Mouse (Mus musculus) fat pad, adult 2 months (tissue): Measurements from ENCODE around the gene Wnt1.

Source experiments
- DNase-seq: peaks from one replicate; pipeline ENCODE4 v3.0.0-alpha.2; 2011; ENCODE audit warnings: low read depth, low spot score; ENCODE audit errors: extremely low read depth

The Wnt1 gene

GRCm38 (mm10) chr15:98834059-98834458, 44.4 kb downstream of the Wnt1 start:
- DNase-seq: no peak

DNA sequence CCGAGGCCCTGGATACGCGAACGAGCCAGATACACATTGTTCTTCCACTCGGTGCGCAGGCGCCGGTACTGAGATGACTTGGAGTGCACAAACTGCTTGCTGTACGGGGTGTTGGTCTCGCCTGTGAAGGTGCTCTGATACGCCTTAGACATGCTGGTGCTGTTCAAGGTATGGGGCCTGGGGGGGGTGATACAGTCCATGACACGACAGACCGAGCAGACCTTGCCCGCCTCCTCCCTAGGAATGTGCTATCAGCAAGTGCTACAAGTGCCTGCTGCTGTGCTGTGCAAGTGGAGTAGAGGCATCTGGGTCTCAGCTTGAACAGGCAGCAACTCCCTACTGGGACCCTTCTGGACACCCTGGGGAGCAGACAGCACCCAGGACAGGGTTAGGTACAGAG, 45.6 kb downstream of the Wnt1 start:
- no peak for DNase-seq

DNA sequence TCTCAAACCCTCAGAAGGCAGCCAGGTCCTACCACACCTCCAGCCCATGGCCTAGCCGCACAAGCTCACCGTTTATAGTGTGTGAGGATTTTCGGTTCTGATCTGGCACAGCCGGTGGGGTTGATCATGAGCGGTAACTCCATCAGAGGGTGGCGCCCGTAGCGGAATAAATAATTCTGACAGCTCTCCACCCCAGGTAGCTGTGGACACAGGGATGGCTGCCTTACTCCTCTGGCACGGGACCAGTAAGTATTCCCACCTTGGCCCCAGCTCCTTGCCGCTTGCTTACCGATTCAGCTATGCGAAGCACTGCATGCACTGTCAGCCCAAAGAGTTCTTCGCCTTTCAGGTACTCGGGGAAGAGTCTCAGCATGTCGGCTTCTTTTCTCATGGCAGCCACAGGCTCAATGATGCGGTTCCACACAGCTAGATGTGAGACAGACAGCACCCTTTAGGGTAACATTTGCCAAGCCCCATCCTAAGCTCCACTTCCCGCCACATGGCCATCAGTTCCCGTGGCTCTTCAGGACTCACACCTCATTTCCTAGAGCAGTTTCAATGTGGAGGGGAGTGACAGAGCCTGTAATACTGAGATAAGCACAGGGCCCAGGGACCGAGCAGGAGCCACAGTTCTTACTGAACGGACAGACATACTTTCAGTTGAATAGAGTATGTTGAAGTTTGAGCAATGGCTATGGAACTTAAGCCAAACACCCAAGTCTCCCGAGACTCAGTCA, 47.5 kb downstream of the Wnt1 start:
- no peak for DNase-seq

DNA sequence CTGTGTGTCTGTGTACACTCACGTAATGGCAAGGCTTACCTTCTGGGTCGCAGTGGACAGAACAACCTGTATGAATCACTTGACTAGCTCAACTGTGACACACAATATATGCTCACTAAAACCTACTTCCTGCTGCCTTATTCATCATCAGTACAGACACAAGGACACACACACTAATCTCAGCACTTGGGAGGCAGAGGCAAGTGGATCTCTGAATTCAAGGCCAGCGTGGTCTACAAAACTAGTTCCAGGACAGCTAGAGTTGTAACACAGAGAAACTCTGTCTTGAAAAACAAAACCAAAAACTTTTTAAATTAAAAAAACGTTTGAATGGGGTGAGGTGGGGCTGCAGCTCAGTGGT, 48.1 kb downstream of the Wnt1 start:
- no peak for DNase-seq

GRCm38 (mm10) chr15:98839161-98839560, 49.5 kb downstream of the Wnt1 start:
- DNase-seq: no peak

DNA sequence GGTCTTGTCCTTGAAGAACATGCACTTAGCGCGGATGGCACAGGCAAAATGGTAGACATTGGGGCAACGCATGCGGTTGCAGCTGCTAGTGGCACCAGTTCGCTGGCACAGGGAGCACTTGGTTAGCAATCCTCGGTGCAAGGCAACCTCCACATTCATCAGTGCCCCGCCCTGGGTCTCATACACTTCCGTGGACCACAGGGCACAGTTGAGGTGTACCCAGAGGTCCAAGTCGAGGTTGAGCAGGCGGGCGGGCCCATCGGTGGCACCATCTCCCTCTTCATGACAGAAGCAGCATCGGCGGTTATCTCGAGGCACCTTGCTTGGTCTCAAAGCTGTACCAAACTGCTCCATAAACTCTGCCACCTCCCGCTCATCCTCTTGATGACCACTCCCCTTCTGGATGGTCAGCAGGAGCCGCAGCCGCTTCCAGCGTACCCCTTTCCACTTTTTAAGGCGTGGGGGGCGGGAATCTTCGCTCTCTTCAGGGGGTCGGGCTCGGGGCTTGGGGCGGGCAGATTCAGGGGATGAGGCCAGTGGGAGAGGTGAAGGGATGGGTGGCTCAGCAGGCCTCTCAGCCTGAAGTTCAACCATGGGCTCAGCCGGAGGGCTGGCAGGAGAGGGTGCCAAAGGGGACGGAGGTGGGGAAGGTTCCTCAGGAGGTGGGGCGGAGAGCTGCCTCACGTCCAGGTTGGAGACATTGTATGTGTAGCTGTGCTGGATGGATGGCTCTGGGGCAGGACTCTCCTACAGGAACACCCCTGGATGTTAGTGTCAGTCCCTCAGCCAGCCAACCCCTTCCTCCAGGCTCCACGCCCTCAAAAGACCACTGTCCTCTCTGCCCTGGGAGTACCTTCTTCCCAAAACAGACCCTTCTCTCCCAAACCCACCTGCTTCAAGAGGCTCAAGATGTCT, 50.3 kb downstream of the Wnt1 start:
- DNase-seq: no peak
